Mouse (Mus musculus): Measurements from ENCODE around the gene Camk1g.

DNA sequence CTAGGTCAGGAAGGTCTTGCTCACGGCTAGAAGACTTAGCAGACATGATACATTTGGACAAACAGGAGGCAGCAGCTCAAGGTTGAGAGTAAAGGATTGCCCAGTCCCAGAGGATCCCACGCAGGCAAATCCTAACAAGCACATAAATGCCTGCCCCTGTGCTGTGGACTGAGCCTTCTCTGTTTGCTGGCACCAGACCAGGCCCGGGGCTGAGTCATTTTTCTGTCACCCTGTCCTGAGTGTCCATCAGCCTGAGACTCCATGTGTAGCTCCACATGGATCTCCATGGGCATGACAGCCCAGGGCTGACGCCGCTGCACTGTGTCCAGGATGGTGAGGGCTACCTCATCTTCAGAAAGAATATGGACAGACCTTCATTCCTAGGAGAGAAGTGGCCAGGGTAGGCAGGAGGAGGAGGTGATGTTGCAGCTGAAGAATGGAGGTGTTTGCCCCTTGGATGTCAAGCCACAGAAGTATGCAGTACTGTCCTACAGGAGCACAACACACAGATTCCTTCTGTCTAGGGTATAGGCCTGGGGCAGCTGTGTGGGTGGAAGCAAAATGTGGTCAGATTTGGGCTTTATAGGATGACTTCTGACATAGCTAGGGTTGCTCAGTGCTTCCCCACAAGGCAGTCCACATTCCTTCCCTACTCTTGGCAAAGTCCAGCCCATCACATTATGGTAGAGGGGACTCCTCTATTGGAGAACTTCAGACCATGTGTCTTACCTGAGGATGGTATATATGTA is 27.7 kb downstream of the Camk1g start:
- TF ChIP-seq CTCF (IDR thresholded peaks at IDR 0.05; ENCODE audit: extremely low read depth, insufficient read depth, low read length) (no peak), POLR2A (IDR thresholded peaks at IDR 0.05; ENCODE audit: extremely low read depth, insufficient read depth, low read length) (no peak)

Measured in cortical plate, adult 2 months (tissue).